Mouse (Mus musculus) myocyte (in vitro differentiated cells): Measurements from ENCODE around the gene Carns1. TPM values are rescaled to one million over a fixed set of nuclear protein-coding genes. Genes with fewer than 3 reads are reported as not detected.

Experiments used
- H3K27me3 ChIP-seq: one replicate; pipeline ENCODE4 v1.6.1; 2011; ENCODE audit not compliant: control insufficient read depth, insufficient read depth, insufficient read length
- H3K36me3 ChIP-seq: one replicate; pipeline ENCODE4 v1.6.1; 2011; ENCODE audit not compliant: control insufficient read depth, insufficient read depth
- H3K4me2 ChIP-seq: one replicate; pipeline ENCODE4 v1.6.1; 2011; ENCODE audit warnings: low read depth, control low read depth
- H3K4me3 ChIP-seq: one replicate; pipeline ENCODE4 v1.5.1; 2011; ENCODE audit warnings: mild to moderate bottlenecking, control low read depth, moderate library complexity
- H3K79me2 ChIP-seq: one replicate; pipeline ENCODE4 v1.6.1; 2011; ENCODE audit not compliant: control insufficient read depth, insufficient read depth
- H3ac ChIP-seq: one replicate; pipeline ENCODE4 v1.6.1; 2011; ENCODE audit not compliant: control insufficient read depth, insufficient read length
- CEBPB ChIP-seq: IDR thresholded peaks from 2 replicates; pipeline ENCODE4 v1.6.1; 2011; ENCODE audit warnings: mild to moderate bottlenecking, moderate library complexity; ENCODE audit not compliant: poor library complexity, insufficient read depth, severe bottlenecking
- E2F4 ChIP-seq: IDR thresholded peaks from one replicate; pipeline ENCODE4 v1.6.1; 2011; ENCODE audit warnings: mild to moderate bottlenecking, control low read depth, moderate library complexity; ENCODE audit not compliant: insufficient read depth
- MAX ChIP-seq: IDR thresholded peaks from one replicate; pipeline ENCODE4 v1.6.1; 2011; ENCODE audit warnings: low read depth, mild to moderate bottlenecking, control low read depth
- MYOD1 ChIP-seq, 3 experiments: IDR thresholded peaks; one replicate each; pipeline ENCODE4 v1.6.1; 2011; ENCODE audit warnings: control low read depth in 2 of 3, low read depth in 2 of 3, mild to moderate bottlenecking in 2 of 3, moderate library complexity in 1 of 3; ENCODE audit not compliant: insufficient read length in 2 of 3, control insufficient read depth in 1 of 3
- MYOG ChIP-seq, 3 experiments: IDR thresholded peaks; one replicate each; pipeline ENCODE4 v1.6.1; 2011; ENCODE audit warnings: control low read depth in 2 of 3, low read depth in 2 of 3, mild to moderate bottlenecking in 2 of 3; ENCODE audit not compliant: insufficient read length in 2 of 3, control insufficient read depth in 1 of 3, insufficient read depth in 1 of 3
- POLR2A ChIP-seq: IDR thresholded peaks from one replicate; pipeline ENCODE4 v1.6.1; 2011; ENCODE audit warnings: low read depth, mild to moderate bottlenecking, control low read depth, moderate library complexity; ENCODE audit not compliant: insufficient read length
- POLR2AphosphoS2 ChIP-seq: IDR thresholded peaks from one replicate; pipeline ENCODE4 v1.6.1; 2011; ENCODE audit warnings: low read depth, control low read depth; ENCODE audit not compliant: insufficient read length
- REST ChIP-seq: IDR thresholded peaks from one replicate; pipeline ENCODE4 v1.6.1; 2011; ENCODE audit warnings: mild to moderate bottlenecking, control low read depth, moderate library complexity; ENCODE audit not compliant: insufficient read depth, insufficient read length
- SRF ChIP-seq: IDR thresholded peaks from one replicate; pipeline ENCODE4 v1.6.1; 2011; ENCODE audit warnings: low read depth; ENCODE audit not compliant: control insufficient read depth, insufficient read length
- TCF12 ChIP-seq: IDR thresholded peaks from one replicate; pipeline ENCODE4 v1.6.1; 2011; ENCODE audit warnings: mild to moderate bottlenecking, control low read depth; ENCODE audit not compliant: poor library complexity, insufficient read depth, severe bottlenecking
- TCF3 ChIP-seq: IDR thresholded peaks from one replicate; pipeline ENCODE4 v1.6.1; 2011; ENCODE audit warnings: low read depth, control low read depth; ENCODE audit not compliant: insufficient read length
- USF1 ChIP-seq: IDR thresholded peaks from one replicate; pipeline ENCODE4 v1.6.1; 2011; ENCODE audit warnings: low read depth, mild to moderate bottlenecking, control low read depth, moderate library complexity
- polyA plus RNA-seq: library from polyadenylated mRNA; unstranded; fragments of >200 nt; fragmentation: generic; extraction: Trizol; gene quantifications from one replicate; pipeline ENCODE4 v1.2.1, GENCODE M21; 2012; ENCODE audit warnings: missing spikeins

Gene Carns1
- polyA plus RNA-seq, 1 experiment = 8.2 TPM

- peaks cover 18% of the 10 kb centered on the region for H3K79me2 ChIP-seq
Observed at GRCm38 (mm10) chr19:4189051-4189620, 13.9 kb upstream of the Carns1 start.

GRCm38 (mm10) chr19:4187303-4187702 is 12.0 kb upstream of the Carns1 start:
- Histone ChIP-seq H3K27me3 (no peaks in the 10 kb centered on the region), H3K4me3 (no peak overlapping the region), H3K79me2 (peaks cover under 1% of the 10 kb centered on the region), H3K36me3 (no peaks in the 10 kb centered on the region), H3ac (no peak overlapping the region), H3K4me2 (no peak overlapping the region)
- TF ChIP-seq MYOG (IDR thresholded peaks at IDR 0.05; ENCODE audit: control insufficient read depth in 1 of 3, insufficient read depth in 1 of 3, insufficient read length in 2 of 3, low read depth in 2 of 3) (no peak), CEBPB (no peak), MYOD1 (IDR thresholded peaks at IDR 0.05; ENCODE audit: control insufficient read depth in 1 of 3, insufficient read length in 2 of 3, low read depth in 2 of 3) (no peak), SRF (no peak)

More at GRCm38 (mm10) chr19:4189051-4189620, 13.9 kb upstream of the Carns1 start:
- no peak for TF ChIP-seq TCF12
- no peak for TF ChIP-seq REST
- TF ChIP-seq CEBPB = no peak
- no peak for TF ChIP-seq POLR2A
- TF ChIP-seq TCF3 = no peak
- no peak for TF ChIP-seq USF1
- no peak for TF ChIP-seq SRF
- TF ChIP-seq MYOG (IDR thresholded peaks at IDR 0.05; ENCODE audit: control insufficient read depth in 1 of 3, insufficient read depth in 1 of 3, insufficient read length in 2 of 3, low read depth in 2 of 3) = no peak
- no peak for TF ChIP-seq E2F4
- no peak for TF ChIP-seq MAX
- no peak for TF ChIP-seq MYOD1 (IDR thresholded peaks at IDR 0.05; ENCODE audit: control insufficient read depth in 1 of 3, insufficient read length in 2 of 3, low read depth in 2 of 3)
- TF ChIP-seq POLR2AphosphoS2 = no peak
- peaks cover 6% of the 10 kb centered on the region for H3K36me3 ChIP-seq
- no peak overlapping the region for H3K4me2 ChIP-seq
- H3K4me3 ChIP-seq = no peak overlapping the region
- H3K27me3 ChIP-seq = no peaks in the 10 kb centered on the region
- H3ac ChIP-seq = no peak overlapping the region

GRCm38 (mm10) chr19:4184976-4185975 is 10.0 kb upstream of the Carns1 start:
- TF ChIP-seq MAX (no peak), REST (no peak), TCF12 (no peak), E2F4 (no peak), CEBPB (no peak), POLR2AphosphoS2 (no peak), MYOG (IDR thresholded peaks at IDR 0.05; ENCODE audit: control insufficient read depth in 1 of 3, insufficient read depth in 1 of 3, insufficient read length in 2 of 3, low read depth in 2 of 3) (no peak), POLR2A (no peak), SRF (no peak), MYOD1 (IDR thresholded peaks at IDR 0.05; ENCODE audit: control insufficient read depth in 1 of 3, insufficient read length in 2 of 3, low read depth in 2 of 3) (no peak), TCF3 (no peak), USF1 (no peak)
- no peak overlapping the region for H3K4me2 ChIP-seq

GRCm38 (mm10) chr19:4183689-4184088 is 8.4 kb upstream of the Carns1 start:
- Histone ChIP-seq H3ac (no peak overlapping the region), H3K79me2 (no peaks in the 10 kb centered on the region), H3K4me3 (no peak overlapping the region), H3K4me2 (no peak overlapping the region), H3K36me3 (no peaks in the 10 kb centered on the region), H3K27me3 (no peaks in the 10 kb centered on the region)
- TF ChIP-seq MYOG (IDR thresholded peaks at IDR 0.05; ENCODE audit: control insufficient read depth in 1 of 3, insufficient read depth in 1 of 3, insufficient read length in 2 of 3, low read depth in 2 of 3) = no peak
- no peak for TF ChIP-seq MAX

More at GRCm38 (mm10) chr19:4184976-4185975, 10.0 kb upstream of the Carns1 start:
- Histone ChIP-seq H3K79me2 (no peaks in the 10 kb centered on the region), H3ac (no peak overlapping the region), H3K36me3 (no peaks in the 10 kb centered on the region), H3K27me3 (no peaks in the 10 kb centered on the region), H3K4me3 (no peak overlapping the region)

- Histone ChIP-seq H3ac (no peak overlapping the region), H3K36me3 (no peaks in the 10 kb centered on the region), H3K27me3 (no peaks in the 10 kb centered on the region), H3K4me2 (no peak overlapping the region), H3K4me3 (no peak overlapping the region), H3K79me2 (no peaks in the 10 kb centered on the region)
- TF ChIP-seq POLR2A (no peak), MYOG (IDR thresholded peaks at IDR 0.05; ENCODE audit: control insufficient read depth in 1 of 3, insufficient read depth in 1 of 3, insufficient read length in 2 of 3, low read depth in 2 of 3) (no peak), E2F4 (no peak), TCF3 (no peak), CEBPB (no peak), POLR2AphosphoS2 (no peak)
Observed at GRCm38 (mm10) chr19:4181892-4182291, 6.6 kb upstream of the Carns1 start.
